Mouse (Mus musculus) left cerebral cortex, postnatal 10 days (tissue): ENCODE results near the gene Lasp1. TPM values are rescaled to one million over a fixed set of nuclear protein-coding genes. Genes with fewer than 3 reads are reported as not detected.
A peak's percentile ranks its signal among the peaks of the same experiment; 100 is the strongest.

Source experiments
- DNase-seq, 2 experiments: peaks; one replicate each; pipeline ENCODE4 v3.0.0; 2021 to 2022; ENCODE audit warnings: low spot score in 2 of 2, mixed read lengths in 1 of 2; ENCODE audit errors: extremely low spot score in 1 of 2
- intact Hi-C: fragments of 180-260 bp; cut with DNase I; formaldehyde crosslinking; loops from one replicate; pipeline ENCODE4 v1.15.1; 2025
- total RNA-seq, 2 experiments: library from RNA; stranded (reverse); gene quantifications; 2 replicates each; pipeline ENCODE4 v1.2.3; 2021

Gene Lasp1
- total RNA-seq, 2 experiments from 2014 or later, result 190 to 203 TPM

DNA sequence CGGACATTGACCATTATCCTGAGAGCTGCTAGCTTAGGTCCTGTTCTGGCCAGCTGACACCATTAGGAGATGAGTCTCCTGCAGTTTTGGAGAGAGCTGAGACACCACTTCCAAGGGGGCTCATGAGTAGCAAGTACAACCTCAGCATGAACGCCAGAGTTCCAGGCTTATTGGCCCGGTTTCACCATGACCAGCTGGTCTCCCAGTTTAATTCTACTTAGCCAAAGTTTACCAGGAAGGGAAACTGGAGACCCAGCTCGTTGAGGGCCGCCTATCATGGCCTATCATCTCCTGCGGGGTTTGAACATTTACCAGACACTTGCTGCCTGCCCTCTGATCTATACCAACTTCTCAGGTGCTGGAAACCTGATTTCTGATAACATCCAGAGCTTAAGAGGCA, 8.8 kb downstream of the Lasp1 start:
- DNase-seq, result no peak
- intact Hi-C loops, result no loop called here

DNA sequence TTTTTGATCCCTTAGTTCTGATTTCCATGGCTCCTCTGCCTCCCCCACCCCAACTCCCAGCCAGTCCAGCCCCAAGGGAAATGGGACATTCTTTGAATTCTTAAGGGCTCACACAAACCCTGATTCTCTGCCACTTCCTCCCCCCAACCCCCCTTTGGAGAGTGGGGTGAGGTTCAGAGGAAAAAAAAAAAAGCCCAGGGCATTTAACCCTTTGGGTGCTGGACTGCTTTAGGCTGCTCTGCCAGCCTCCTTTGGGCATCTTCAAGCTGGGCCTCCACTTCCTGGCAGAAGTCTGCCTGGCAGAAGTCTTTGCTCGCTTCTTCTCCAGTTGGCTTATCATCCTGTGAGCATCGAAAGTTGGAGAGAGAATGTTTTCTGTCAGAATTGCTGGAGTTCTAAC, 9.3 kb downstream of the Lasp1 start:
- peak in 1 of 2 experiments; percentile 73 for DNase-seq
- intact Hi-C loops, result no loop called here

GRCm38 (mm10) chr11:97808621-97809234, 9.9 kb downstream of the Lasp1 start:
- intact Hi-C loops, result no loop called here
- no peak for DNase-seq

- intact Hi-C loops, result no loop called here
- no peak for DNase-seq
These were observed 10.7 kb downstream of the Lasp1 start for GRCm38 (mm10) chr11:97809235-97810121.

- no peak for DNase-seq
- intact Hi-C loops, result no loop called here
These were observed 11.6 kb downstream of the Lasp1 start for GRCm38 (mm10) chr11:97810356-97810755.

DNA sequence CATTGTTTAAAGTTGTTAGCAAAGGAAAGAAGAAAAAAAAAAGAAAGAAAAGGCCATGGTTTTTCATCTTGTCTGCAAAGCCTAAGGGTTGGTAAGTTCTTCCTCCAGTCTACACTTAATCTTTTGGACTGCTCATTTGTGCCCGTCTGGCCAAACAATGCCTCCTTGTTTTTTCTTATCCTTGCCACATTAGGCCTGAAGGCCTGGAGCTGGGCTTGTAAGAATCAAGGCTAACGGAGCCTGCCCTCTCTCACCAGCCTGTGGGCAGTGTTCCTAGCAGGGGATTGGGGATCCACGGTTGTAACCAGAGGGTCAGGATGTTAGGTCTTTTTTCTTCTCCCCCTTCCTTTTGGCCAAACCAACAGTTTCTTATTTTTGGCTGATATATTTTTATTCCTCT, 12.2 kb downstream of the Lasp1 start:
- no peak for DNase-seq
- intact Hi-C loops, result no loop called here

DNA sequence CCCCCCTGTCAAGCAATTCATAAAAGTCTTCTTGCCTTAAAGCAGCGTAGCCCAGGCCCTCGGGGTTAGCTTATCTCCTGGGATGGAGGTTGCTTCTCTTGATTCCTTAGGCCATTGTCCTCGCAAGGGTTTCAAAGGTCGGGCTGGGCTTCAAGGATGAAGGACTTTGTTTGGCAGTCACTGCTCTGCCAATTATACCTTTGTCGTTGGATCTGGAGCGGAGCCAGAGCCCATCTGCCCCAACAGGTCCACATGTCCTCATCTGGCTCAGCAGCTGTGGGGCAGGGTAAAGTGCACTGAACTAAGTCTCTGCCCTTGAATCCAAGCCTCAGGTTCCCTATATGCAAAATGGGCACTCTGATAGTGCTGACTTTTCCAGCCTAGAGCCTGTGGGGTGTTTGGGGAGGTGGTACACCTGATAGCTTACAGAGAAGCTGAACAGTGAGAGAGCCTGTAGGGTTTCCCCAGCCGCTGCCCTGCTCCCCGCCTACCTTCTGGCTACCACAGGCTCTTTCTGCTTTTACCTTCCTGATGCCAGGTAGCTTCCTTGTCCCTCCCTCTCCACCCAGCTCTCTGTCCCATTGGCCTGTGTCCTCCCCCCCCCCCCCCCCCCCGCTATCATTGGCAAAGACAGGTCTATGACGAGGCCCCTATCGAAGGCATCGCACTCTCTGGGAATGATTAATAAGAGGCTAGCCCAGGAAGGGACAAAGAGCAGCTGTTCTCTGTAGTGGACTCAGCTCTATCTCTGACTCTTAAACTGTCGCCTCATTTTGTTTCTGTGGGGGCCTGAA, 13.0 kb downstream of the Lasp1 start:
- intact Hi-C loops, result no loop called here
- no peak for DNase-seq

DNA sequence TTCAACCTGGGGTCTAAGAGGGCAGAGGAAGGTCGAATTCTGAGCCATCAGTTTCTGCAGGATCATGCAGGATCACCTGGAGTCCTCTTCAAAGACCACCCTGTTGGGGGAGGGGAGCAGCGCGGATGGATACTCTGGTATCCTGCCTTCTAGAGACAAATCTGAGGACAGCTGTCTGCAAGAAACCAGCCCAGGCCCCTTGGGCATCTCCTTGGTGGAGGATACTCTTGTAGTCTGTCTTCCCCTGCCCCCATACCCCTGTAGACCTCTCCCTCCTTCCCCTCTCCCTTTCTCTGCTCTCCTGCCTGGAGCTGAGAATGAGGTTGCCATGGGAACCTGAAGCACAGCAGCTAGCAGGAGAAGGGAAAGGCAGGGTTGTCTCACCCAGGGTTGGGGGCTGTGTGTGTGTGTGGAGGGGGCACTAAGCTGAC, 13.7 kb downstream of the Lasp1 start:
- peak in 1 of 2 experiments; percentile 56 for DNase-seq
- intact Hi-C loops, result no loop called here

GRCm38 (mm10) chr11:97813085-97813484, 14.3 kb downstream of the Lasp1 start:
- intact Hi-C loops, result no loop called here
- DNase-seq, result no peak

DNA sequence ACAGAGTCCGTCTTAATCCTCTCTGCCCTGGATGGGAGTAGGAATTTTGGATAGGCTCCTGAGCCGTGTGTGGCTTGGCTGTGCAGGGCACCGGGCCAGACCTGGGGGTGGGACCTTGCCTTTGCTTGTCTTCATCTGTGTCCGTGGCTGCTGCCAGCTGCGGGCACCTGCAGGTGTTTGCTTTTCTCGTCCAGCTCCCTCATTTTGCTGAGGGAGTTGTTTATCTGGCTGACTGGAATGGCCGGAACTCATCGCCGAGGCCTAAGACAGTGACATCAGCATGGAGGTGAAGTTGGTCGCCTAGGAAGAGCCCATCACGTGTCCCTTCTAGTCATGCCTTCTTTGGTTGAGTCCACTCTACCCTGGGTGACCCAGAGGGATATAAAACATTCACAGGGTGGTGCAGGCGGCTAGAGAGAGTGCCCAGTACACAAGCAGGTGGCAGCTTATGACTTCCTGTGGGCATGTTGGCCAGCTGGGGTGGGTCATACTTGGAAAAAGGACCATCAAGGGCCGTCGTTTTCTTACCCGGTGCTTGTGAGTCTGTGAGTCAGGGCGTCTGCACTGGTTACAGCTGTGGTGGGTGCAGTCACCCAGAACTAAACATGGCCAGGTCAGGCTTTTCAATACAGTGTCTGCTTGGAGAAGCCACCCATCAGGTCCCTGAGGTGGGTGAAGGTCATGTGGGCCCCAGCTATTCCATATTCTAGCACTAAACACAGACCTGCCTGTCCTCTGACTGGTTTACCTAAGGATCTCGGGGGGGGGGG, 15.1 kb downstream of the Lasp1 start:
- DNase-seq, result no peak
- intact Hi-C loops, result no loop called here

DNA sequence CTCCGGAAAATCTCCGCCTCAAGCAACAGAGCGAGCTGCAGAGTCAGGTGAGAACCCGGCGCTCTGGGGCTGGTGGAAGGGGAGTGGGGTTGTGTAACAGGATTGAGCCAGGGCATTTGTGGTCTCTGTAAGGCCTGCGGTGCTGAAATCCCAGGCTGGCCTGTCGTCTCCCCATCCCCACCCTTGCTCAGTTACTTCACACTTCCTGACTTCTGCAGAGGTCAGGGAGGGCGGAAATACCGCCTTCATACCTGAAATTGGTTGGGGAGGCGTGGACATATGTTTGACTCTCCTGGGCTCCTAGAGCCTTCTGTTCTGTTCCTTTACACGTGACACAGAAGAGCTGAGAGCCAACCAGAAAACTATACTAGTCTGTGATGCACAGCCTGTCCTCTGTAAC, 16.9 kb downstream of the Lasp1 start:
- intact Hi-C loops, result no loop called here

GRCm38 (mm10) chr11:97816176-97816575, 17.4 kb downstream of the Lasp1 start:
- no peak for DNase-seq

More for the DNA sequence above, 16.9 kb downstream of the Lasp1 start:
- DNase-seq, result no peak

GRCm38 (mm10) chr11:97816916-97817315, 18.1 kb downstream of the Lasp1 start:
- intact Hi-C loops, result no loop called here

More at GRCm38 (mm10) chr11:97816176-97816575, 17.4 kb downstream of the Lasp1 start:
- intact Hi-C loops, result no loop called here

DNA sequence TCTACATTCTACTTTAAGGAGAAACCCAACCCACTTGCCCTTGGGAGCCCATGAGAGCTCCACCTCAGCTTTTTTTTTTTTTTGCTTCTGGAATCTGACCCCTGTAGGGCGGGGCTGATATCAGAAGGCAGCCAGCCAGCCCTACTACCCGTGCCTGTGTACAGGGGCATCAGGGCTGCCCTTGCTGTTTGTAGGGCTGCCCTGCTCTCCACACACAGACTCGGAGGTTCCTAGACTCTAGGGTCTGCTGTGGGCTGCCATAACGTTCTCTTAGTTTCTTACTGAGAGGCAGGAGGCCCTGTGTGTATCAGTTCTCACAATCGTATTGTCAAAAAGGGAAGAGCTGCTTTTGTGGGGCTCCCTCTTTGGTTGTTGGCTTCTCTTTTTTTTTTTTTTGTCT, 18.6 kb downstream of the Lasp1 start:
- DNase-seq, result no peak
- intact Hi-C loops, result no loop called here

More at GRCm38 (mm10) chr11:97816916-97817315, 18.1 kb downstream of the Lasp1 start:
- DNase-seq, result no peak

GRCm38 (mm10) chr11:97818003-97818402, 19.2 kb downstream of the Lasp1 start:
- DNase-seq, result no peak
- intact Hi-C loops, result no loop called here

GRCm38 (mm10) chr11:97818571-97818970, 19.8 kb downstream of the Lasp1 start:
- DNase-seq, result peak in 1 of 2 experiments; percentile 71
- intact Hi-C loops, result no loop called here

DNA sequence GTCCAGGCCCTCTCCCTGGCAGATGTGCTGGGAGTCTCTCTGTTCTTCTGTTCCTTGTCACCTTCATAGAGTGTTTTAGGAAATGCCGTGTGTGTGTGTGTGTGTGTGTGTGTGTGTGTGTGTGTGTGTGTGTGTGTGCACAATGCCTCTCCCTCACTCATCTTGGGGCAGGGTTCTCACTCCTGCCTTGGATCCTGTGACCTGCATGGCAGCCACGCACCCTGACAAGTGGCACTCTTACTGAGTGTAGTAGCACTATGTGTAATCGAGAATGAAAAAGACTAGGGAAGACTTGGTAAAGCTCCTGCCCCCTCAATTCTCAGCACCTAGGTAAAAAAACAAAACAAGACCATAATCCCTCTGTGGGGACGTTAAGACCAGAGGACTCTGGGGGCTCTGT, 20.3 kb downstream of the Lasp1 start:
- intact Hi-C loops, result no loop called here
- no peak for DNase-seq

GRCm38 (mm10) chr11:97819923-97820322, 21.1 kb downstream of the Lasp1 start:
- intact Hi-C loops, result no loop called here
- DNase-seq, result no peak

- intact Hi-C loops, result no loop called here
- DNase-seq, result no peak
These were observed 22.0 kb downstream of the Lasp1 start for GRCm38 (mm10) chr11:97820840-97821239.
